Mouse (Mus musculus): ENCODE data around the gene Fkbp6.

Fkbp6 gene

GRCm38 (mm10) chr5:135349862-135350261 lies at the start of gene Fkbp6:
TSS of gene Fkbp6 (minus strand) at chr5:135350044.
- no peak for DNase-seq (ENCODE audit: low read depth, low spot score)

- DNase-seq (ENCODE audit: low read depth, low spot score), result no peak
These were observed 49.5 kb upstream of the Fkbp6 start for GRCm38 (mm10) chr5:135399382-135399781.

GRCm38 (mm10) chr5:135395826-135396225 lies 46.0 kb upstream of the Fkbp6 start:
- DNase-seq (ENCODE audit: low read depth, low spot score), result peak; percentile 80

GRCm38 (mm10) chr5:135394004-135394823 lies 44.4 kb upstream of the Fkbp6 start, which contains the start of gene Pom121:
TSS of gene Pom121 (minus strand) at chr5:135394546.
- DNase-seq (ENCODE audit: low read depth, low spot score), result peak; percentile 84

GRCm38 (mm10) chr5:135383771-135384170 lies 33.9 kb upstream of the Fkbp6 start:
- DNase-seq (ENCODE audit: low read depth, low spot score), result no peak

GRCm38 (mm10) chr5:135382746-135383145 lies 32.9 kb upstream of the Fkbp6 start:
- no peak for DNase-seq (ENCODE audit: low read depth, low spot score)

- no peak for DNase-seq (ENCODE audit: low read depth, low spot score)
These were observed 31.6 kb upstream of the Fkbp6 start for GRCm38 (mm10) chr5:135381356-135381925.

- no peak for DNase-seq (ENCODE audit: low read depth, low spot score)
These were observed 30.8 kb upstream of the Fkbp6 start for GRCm38 (mm10) chr5:135380681-135381080.

GRCm38 (mm10) chr5:135376341-135376740 lies 26.5 kb upstream of the Fkbp6 start:
- no peak for DNase-seq (ENCODE audit: low read depth, low spot score)

GRCm38 (mm10) chr5:135375167-135375566 lies 25.3 kb upstream of the Fkbp6 start:
- DNase-seq (ENCODE audit: low read depth, low spot score), result no peak

GRCm38 (mm10) chr5:135373601-135374000 lies 23.8 kb upstream of the Fkbp6 start:
- no peak for DNase-seq (ENCODE audit: low read depth, low spot score)

GRCm38 (mm10) chr5:135371195-135371594 lies 21.4 kb upstream of the Fkbp6 start:
- DNase-seq (ENCODE audit: low read depth, low spot score), result no peak

GRCm38 (mm10) chr5:135369787-135370654 lies 20.2 kb upstream of the Fkbp6 start, which contains the start of gene Nsun5:
TSS of gene Nsun5 (plus strand) at chr5:135369953.
- peak; percentile 97 for DNase-seq (ENCODE audit: low read depth, low spot score)

- peak; percentile 38 for DNase-seq (ENCODE audit: low read depth, low spot score)
These were observed 19.4 kb upstream of the Fkbp6 start for GRCm38 (mm10) chr5:135369196-135369595.

- no peak for DNase-seq (ENCODE audit: low read depth, low spot score)
These were observed 18.5 kb upstream of the Fkbp6 start for GRCm38 (mm10) chr5:135368312-135368711.

- DNase-seq (ENCODE audit: low read depth, low spot score), result peak; percentile 65
These were observed 18.0 kb upstream of the Fkbp6 start for GRCm38 (mm10) chr5:135367841-135368240.

- peak; percentile 31 for DNase-seq (ENCODE audit: low read depth, low spot score)
These were observed 13.7 kb upstream of the Fkbp6 start for GRCm38 (mm10) chr5:135363540-135363939.

GRCm38 (mm10) chr5:135362572-135362971 lies 12.7 kb upstream of the Fkbp6 start:
- DNase-seq (ENCODE audit: low read depth, low spot score), result peak; percentile 28

GRCm38 (mm10) chr5:135359772-135360171 lies 9.9 kb upstream of the Fkbp6 start:
- DNase-seq (ENCODE audit: low read depth, low spot score), result no peak

- DNase-seq (ENCODE audit: low read depth, low spot score), result peak; percentile 39
These were observed 7.7 kb upstream of the Fkbp6 start for GRCm38 (mm10) chr5:135357556-135357955.

GRCm38 (mm10) chr5:135356090-135356489 lies 6.2 kb upstream of the Fkbp6 start:
- no peak for DNase-seq (ENCODE audit: low read depth, low spot score)

GRCm38 (mm10) chr5:135353564-135353963 lies 3.7 kb upstream of the Fkbp6 start:
- DNase-seq (ENCODE audit: low read depth, low spot score), result no peak

All from 3T3-L1 (cell line).